Mouse (Mus musculus) C2C12 (cell line): ENCODE measurements around the gene Xkr7.

ENCODE experiments used
- CTCF ChIP-seq: IDR thresholded peaks from one replicate; pipeline ENCODE4 v1.5.1; 2011; ENCODE audit not compliant: control insufficient read depth, insufficient read depth, insufficient read length
- FOSL1 ChIP-seq: IDR thresholded peaks from one replicate; pipeline ENCODE4 v1.8.0; 2011; ENCODE audit warnings: mild to moderate bottlenecking, low read length; ENCODE audit not compliant: poor library complexity, insufficient read depth, severe bottlenecking
- MAX ChIP-seq: IDR thresholded peaks from one replicate; pipeline ENCODE4 v1.6.1; 2011; ENCODE audit warnings: mild to moderate bottlenecking, control low read depth
- MYOG ChIP-seq: IDR thresholded peaks from one replicate; pipeline ENCODE4 v1.6.1; 2011; ENCODE audit not compliant: control insufficient read depth, insufficient read length; ENCODE audit errors: extremely low read depth

DNA sequence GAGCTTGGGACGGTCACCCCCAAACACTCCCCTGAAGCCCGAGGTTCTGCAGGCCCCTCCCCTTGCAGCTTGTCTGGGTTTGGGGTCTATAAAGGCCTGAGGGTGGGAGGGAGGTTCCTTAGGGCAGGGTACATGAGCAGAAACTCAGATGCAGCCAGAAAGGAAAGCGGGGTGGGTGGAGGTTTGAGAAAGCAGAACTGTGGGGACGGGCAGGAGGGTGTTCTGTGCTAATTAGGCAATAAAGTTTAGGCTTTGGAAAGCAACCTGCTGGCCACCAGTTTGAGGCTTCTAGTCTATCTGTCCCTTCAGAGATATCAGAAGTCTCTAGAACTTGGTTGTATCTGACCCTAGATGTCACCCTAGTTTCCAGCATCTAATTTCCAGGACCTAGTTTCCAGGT, 26.7 kb downstream of the Xkr7 start:
- TF ChIP-seq MAX = no peak
- no peak for TF ChIP-seq CTCF
- TF ChIP-seq MYOG = no peak
- no peak for TF ChIP-seq FOSL1
